Mouse (Mus musculus) limb, embryonic 14.5 days (tissue): ENCODE data around the gene Lims1. TPM values are rescaled to one million over a fixed set of nuclear protein-coding genes. Genes with fewer than 3 reads are reported as not detected.

Source experiments
- ATAC-seq: fragments of 200-750 bp; cut with Nextera tagmentation; 2 replicates; pipeline ENCODE4 v1.8.0; 2017; ENCODE audit warnings: low read depth, moderate number of reproducible peaks, moderate TSS enrichment; ENCODE audit not compliant: low FRiP score
- DNase-seq: peaks from one replicate; pipeline ENCODE4 v3.0.0-alpha.2; 2015; ENCODE audit warnings: low spot score
- H3K27ac ChIP-seq: fragments of 300-500 bp; sonication (generic); replicated peaks from 2 replicates; pipeline ENCODE4 v1.5.1; 2014; ENCODE audit warnings: low read depth, mild to moderate bottlenecking, low read length, moderate library complexity, mixed read lengths
- H3K27me3 ChIP-seq: fragments of 300-500 bp; sonication (generic); 2 replicates; pipeline ENCODE4 v1.6.1; 2014; ENCODE audit warnings: low read length, mixed read lengths; ENCODE audit not compliant: control insufficient read depth, insufficient read depth
- H3K36me3 ChIP-seq: fragments of 300-500 bp; sonication (generic); 2 replicates; pipeline ENCODE4 v1.6.1; 2014; ENCODE audit warnings: mild to moderate bottlenecking, low read length, moderate library complexity, mixed read lengths; ENCODE audit not compliant: control insufficient read depth, insufficient read depth
- H3K4me1 ChIP-seq: fragments of 300-500 bp; sonication (generic); 2 replicates; pipeline ENCODE4 v1.6.1; 2014; ENCODE audit warnings: antibody characterized with exemption, low read length, mixed read lengths; ENCODE audit not compliant: control insufficient read depth, insufficient read depth
- H3K4me2 ChIP-seq: fragments of 300-500 bp; sonication (generic); replicated peaks from 2 replicates; pipeline ENCODE4 v1.6.1; 2014; ENCODE audit warnings: low read depth, mild to moderate bottlenecking, low read length, moderate library complexity; ENCODE audit not compliant: severe bottlenecking
- H3K4me3 ChIP-seq: fragments of 300-500 bp; sonication (generic); replicated peaks from 2 replicates; pipeline ENCODE4 v1.5.1; 2014; ENCODE audit warnings: low read length
- H3K9ac ChIP-seq: fragments of 300-500 bp; sonication (generic); 2 replicates; pipeline ENCODE4 v1.6.1; 2014; ENCODE audit warnings: mild to moderate bottlenecking, low read depth, low read length, moderate library complexity; ENCODE audit not compliant: severe bottlenecking
- H3K9me3 ChIP-seq: fragments of 300-500 bp; sonication (generic); 2 replicates; pipeline ENCODE4 v1.6.1; 2016; ENCODE audit warnings: low read length; ENCODE audit not compliant: control insufficient read depth
- POLR2A ChIP-seq: fragments of 200-500 bp; IDR thresholded peaks from 2 replicates; pipeline ENCODE4 v1.8.0; 2012; ENCODE audit warnings: inconsistent platforms, mild to moderate bottlenecking, moderate library complexity, borderline replicate concordance; ENCODE audit not compliant: insufficient read depth, insufficient read length; ENCODE audit errors: extremely low read depth
- WGBS: fragments of 180-500 bp; shearing (Covaris S2); extraction: QIAGEN DNeasy Blood & Tissue Kit; methylation state at CpG from one replicate; pipeline ENCODE4 v1.1.7; 2014; 5-methylcytosine and 5-hydroxymethylcytosine counted together
- polyA plus RNA-seq, 2 experiments: library from polyadenylated mRNA; depleted of rRNA in 1 of 2; stranded (reverse) in 1 of 2; unstranded in 1 of 2; fragments of >200 nt; fragmentation: Nextera tagmentation in 1 of 2; extraction: Ambion mirVana in 1 of 2; gene quantifications; 2 replicates each; pipeline versions ENCODE4 v1.2.1 to v1.2.3; 2012 to 2014

Lims1 gene
- polyA plus RNA-seq, 2 experiments = 39.9 to 111 TPM

DNA sequence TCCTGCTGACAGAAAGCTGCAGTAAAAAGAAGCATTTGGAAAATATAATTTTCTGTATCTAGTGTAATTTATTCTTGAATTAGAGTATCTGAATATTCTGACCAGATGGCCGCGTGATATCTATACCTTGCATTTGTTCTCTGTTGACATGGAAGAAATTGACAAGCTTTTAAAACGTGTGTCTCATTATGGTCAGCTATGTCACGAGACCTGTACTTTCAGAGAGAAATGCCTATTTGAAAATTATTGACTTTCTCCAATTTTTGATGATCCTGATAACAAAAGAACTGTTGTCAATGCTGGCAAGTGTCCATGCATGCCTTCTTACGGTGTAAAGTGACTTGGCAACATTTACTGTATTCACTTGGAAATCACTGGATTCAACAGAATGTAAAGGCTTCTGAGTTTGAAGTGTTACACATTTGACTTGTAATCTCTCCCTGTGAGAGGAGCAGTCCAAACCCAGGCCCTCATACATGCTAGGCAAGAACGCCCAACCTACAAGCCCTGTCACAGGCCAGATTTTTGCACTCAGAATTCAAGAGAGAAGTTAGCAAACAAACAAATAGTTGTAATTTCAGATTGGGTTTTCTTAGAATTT is 49.3 kb downstream of the Lims1 start:
- Histone ChIP-seq H3K4me1 (peaks cover 14% of the 10 kb centered on the region), H3K4me3 (no peak overlapping the region), H3K9me3 (no peaks in the 10 kb centered on the region), H3K27me3 (no peaks in the 10 kb centered on the region), H3K36me3 (no peaks in the 10 kb centered on the region), H3K9ac (no peak overlapping the region), H3K27ac (no peak overlapping the region), H3K4me2 (no peak overlapping the region)
- ATAC-seq (no peak), DNase-seq (no peak)
- 75% methylated on average over 6 of the region's 6 CpGs for WGBS
- TF ChIP-seq POLR2A = no peak

- Histone ChIP-seq H3K9ac (no peak overlapping the region), H3K27me3 (no peaks in the 10 kb centered on the region), H3K27ac (no peak overlapping the region), H3K36me3 (no peaks in the 10 kb centered on the region), H3K9me3 (no peaks in the 10 kb centered on the region), H3K4me2 (no peak overlapping the region), H3K4me3 (no peak overlapping the region), H3K4me1 (peaks cover 10% of the 10 kb centered on the region)
- ATAC-seq (no peak), DNase-seq (no peak)
- TF ChIP-seq POLR2A = no peak
These were observed 50.6 kb downstream of the Lims1 start for GRCm38 (mm10) chr10:58373829-58374228.

DNA sequence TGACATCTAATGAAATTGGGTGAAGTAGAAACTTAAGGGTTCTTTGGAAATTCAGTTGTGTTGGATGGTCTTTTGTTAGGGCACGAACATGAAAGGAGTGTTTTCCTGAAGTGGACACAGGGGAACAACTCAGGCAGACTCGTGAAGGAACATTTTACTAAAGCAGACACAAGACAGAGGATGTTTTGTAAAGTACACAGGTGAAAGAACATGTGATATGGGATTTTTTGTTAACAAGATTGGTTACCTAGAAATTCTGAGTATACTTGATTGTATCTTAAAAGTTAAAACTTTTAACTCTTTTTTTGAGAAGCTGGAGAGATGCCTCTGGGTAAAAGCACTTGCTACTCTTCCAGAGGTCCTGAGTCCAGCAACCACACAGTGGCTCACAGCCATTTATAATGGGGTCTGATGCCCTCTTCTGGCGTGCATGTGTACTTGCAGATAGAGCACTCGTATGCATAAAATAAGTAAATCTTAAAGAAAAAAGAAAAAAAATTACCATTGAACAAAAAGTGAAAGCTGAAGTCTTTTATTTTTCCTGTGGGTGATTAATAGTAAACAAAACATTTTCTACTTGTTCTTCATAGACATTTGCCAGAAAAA is 54.4 kb downstream of the Lims1 start:
- no peak overlapping the region for H3K4me3 ChIP-seq
- 33% methylated on average over 4 of the region's 4 CpGs for WGBS
- H3K27me3 ChIP-seq = no peaks in the 10 kb centered on the region
- H3K4me2 ChIP-seq = no peak overlapping the region
- no peak for TF ChIP-seq POLR2A
- H3K4me1 ChIP-seq = peaks cover 9% of the 10 kb centered on the region
- H3K9me3 ChIP-seq = no peaks in the 10 kb centered on the region
- ATAC-seq (no peak), DNase-seq (no peak)
- H3K27ac ChIP-seq = no peak overlapping the region
- no peaks in the 10 kb centered on the region for H3K36me3 ChIP-seq
- H3K9ac ChIP-seq = no peak overlapping the region

- Histone ChIP-seq H3K27ac (no peak overlapping the region), H3K4me1 (peaks cover 16% of the 10 kb centered on the region), H3K27me3 (no peaks in the 10 kb centered on the region), H3K36me3 (no peaks in the 10 kb centered on the region), H3K4me3 (no peak overlapping the region), H3K9me3 (no peaks in the 10 kb centered on the region), H3K4me2 (no peak overlapping the region), H3K9ac (no peak overlapping the region)
- no peak for DNase-seq
- no peak for TF ChIP-seq POLR2A
- WGBS = 47% methylated on average over 1 of the region's 1 CpGs
- no peak for ATAC-seq
These were observed 55.1 kb downstream of the Lims1 start for GRCm38 (mm10) chr10:58378380-58378779.

DNA sequence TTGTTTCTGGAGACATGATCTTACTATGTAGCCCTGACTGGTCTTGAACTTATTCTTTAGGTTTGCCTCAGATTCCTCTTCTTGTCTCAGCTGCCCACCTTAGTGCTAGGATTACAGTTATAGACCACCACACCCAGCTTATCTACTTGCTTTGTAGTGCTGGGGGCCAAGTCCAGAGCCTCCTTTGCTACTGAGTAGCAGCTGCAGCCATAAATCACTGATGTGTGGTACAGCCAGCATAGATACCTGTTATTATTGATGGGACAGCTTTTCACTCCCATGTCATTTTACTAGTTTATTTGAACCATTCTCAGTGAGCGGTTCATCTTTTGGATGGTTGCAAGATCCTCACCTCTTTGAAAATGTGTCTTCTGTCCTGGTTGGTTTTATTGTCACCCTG is 56.4 kb downstream of the Lims1 start:
- no peak overlapping the region for H3K4me2 ChIP-seq
- no peaks in the 10 kb centered on the region for H3K27me3 ChIP-seq
- no peak overlapping the region for H3K27ac ChIP-seq
- DNase-seq (no peak), ATAC-seq (no peak)
- no peak for TF ChIP-seq POLR2A
- no peak overlapping the region for H3K4me3 ChIP-seq
- no peaks in the 10 kb centered on the region for H3K9me3 ChIP-seq
- WGBS = 94% methylated on average over 1 of the region's 1 CpGs
- peaks cover 21% of the 10 kb centered on the region for H3K4me1 ChIP-seq
- H3K9ac ChIP-seq = no peak overlapping the region
- no peaks in the 10 kb centered on the region for H3K36me3 ChIP-seq
